Mouse (Mus musculus) right cerebral cortex, postnatal 10 days (tissue): ENCODE data around the gene Kdsr.

Source experiments
- DNase-seq, 2 experiments: peaks; one replicate each; pipeline ENCODE4 v3.0.0; 2021; ENCODE audit warnings: low spot score in 2 of 2

Gene Kdsr

GRCm38 (mm10) chr1:106759572-106760435 lies at the start of gene Kdsr:
Gene Kdsr, minus strand, starts transcription at chr1:106759727.
- DNase-seq: peak; percentile 98 to 99

- no peak for DNase-seq
Observed at GRCm38 (mm10) chr1:106799931-106800330, 40.4 kb upstream of the Kdsr start.

- no peak for DNase-seq
Observed at GRCm38 (mm10) chr1:106799406-106799805, 39.9 kb upstream of the Kdsr start.

- DNase-seq: no peak
Observed at GRCm38 (mm10) chr1:106796987-106797779, 37.7 kb upstream of the Kdsr start.

GRCm38 (mm10) chr1:106796542-106796924 lies 37.0 kb upstream of the Kdsr start, which contains the start of gene Vps4b:
Gene Vps4b, minus strand, starts transcription at chr1:106796728.
- DNase-seq: peak; percentile 96 to 97

- DNase-seq: no peak
Observed at GRCm38 (mm10) chr1:106795634-106796541, 36.4 kb upstream of the Kdsr start.

GRCm38 (mm10) chr1:106774896-106775295 lies 15.4 kb upstream of the Kdsr start:
- no peak for DNase-seq

GRCm38 (mm10) chr1:106774092-106774491 lies 14.6 kb upstream of the Kdsr start:
- DNase-seq: no peak

GRCm38 (mm10) chr1:106768773-106769172 lies 9.2 kb upstream of the Kdsr start:
- DNase-seq: no peak

- no peak for DNase-seq
Observed at GRCm38 (mm10) chr1:106765771-106766170, 6.2 kb upstream of the Kdsr start.

- no peak for DNase-seq
Observed at GRCm38 (mm10) chr1:106764846-106765245, 5.3 kb upstream of the Kdsr start.

GRCm38 (mm10) chr1:106764281-106764680 lies 4.8 kb upstream of the Kdsr start:
- no peak for DNase-seq

- DNase-seq: no peak
Observed at GRCm38 (mm10) chr1:106760750-106761149, 1.2 kb upstream of the Kdsr start.

- DNase-seq: peak; percentile 49 to 55
Observed at GRCm38 (mm10) chr1:106758734-106759571, 574 bp downstream of the Kdsr start.

- DNase-seq: no peak
Observed at GRCm38 (mm10) chr1:106756633-106757032, 2.9 kb downstream of the Kdsr start.

GRCm38 (mm10) chr1:106752013-106752412 lies 7.5 kb downstream of the Kdsr start:
- DNase-seq: peak; percentile 1 to 14

GRCm38 (mm10) chr1:106750656-106751055 lies 8.9 kb downstream of the Kdsr start:
- peak in 1 of 2 experiments; percentile 10 for DNase-seq

- DNase-seq: peak in 1 of 2 experiments; percentile 14
Observed at GRCm38 (mm10) chr1:106748555-106749315, 10.8 kb downstream of the Kdsr start.

GRCm38 (mm10) chr1:106742980-106743379 lies 16.5 kb downstream of the Kdsr start:
- DNase-seq: no peak

GRCm38 (mm10) chr1:106740735-106741134 lies 18.8 kb downstream of the Kdsr start:
- DNase-seq: no peak
